Mouse (Mus musculus) liver, adult (tissue): ENCODE data around the gene Olfr1278.

Source experiments
- GATA4 ChIP-seq: IDR thresholded peaks from 2 replicates; pipeline ENCODE4 v1.6.1; 2014; ENCODE audit warnings: mild to moderate bottlenecking, low read length; ENCODE audit not compliant: insufficient replicate concordance

The Olfr1278 gene

GRCm38 (mm10) chr2:111289836-111290235, at the start of gene Olfr1278:
Gene Olfr1278, plus strand, starts transcription at chr2:111290136.
- TF ChIP-seq GATA4, result no peak

GRCm38 (mm10) chr2:111254216-111254615, 35.7 kb upstream of the Olfr1278 start, which contains the start of gene Olfr1276:
Gene Olfr1276, plus strand, starts transcription at chr2:111254516.
- TF ChIP-seq GATA4, result no peak

- no peak for TF ChIP-seq GATA4
Measured at GRCm38 (mm10) chr2:111274006-111274405, 15.9 kb upstream of the Olfr1278 start, which contains the start of gene Olfr1277. Gene Olfr1277, minus strand, starts transcription at chr2:111274106.

- TF ChIP-seq GATA4, result no peak
Measured at GRCm38 (mm10) chr2:111298541-111298940, 8.6 kb downstream of the Olfr1278 start.

GRCm38 (mm10) chr2:111300374-111300773, 10.4 kb downstream of the Olfr1278 start, which contains the start of gene Olfr1279:
Gene Olfr1279, plus strand, starts transcription at chr2:111300635.
- TF ChIP-seq GATA4, result no peak

GRCm38 (mm10) chr2:111313717-111314116, 23.8 kb downstream of the Olfr1278 start, which contains the start of gene Olfr1280:
Gene Olfr1280, plus strand, starts transcription at chr2:111314017.
- TF ChIP-seq GATA4, result no peak

GRCm38 (mm10) chr2:111326220-111326619, 36.3 kb downstream of the Olfr1278 start, which contains the start of gene Olfr1281:
Gene Olfr1281, plus strand, starts transcription at chr2:111326520.
- no peak for TF ChIP-seq GATA4

- TF ChIP-seq GATA4, result no peak
Measured at GRCm38 (mm10) chr2:111335976-111336375, 46.0 kb downstream of the Olfr1278 start, which contains the start of gene Olfr1282. Gene Olfr1282, minus strand, starts transcription at chr2:111336076.
